Mouse (Mus musculus): Measurements from ENCODE around the gene Ehbp1l1. TPM values are rescaled to one million over a fixed set of nuclear protein-coding genes. Genes with fewer than 3 reads are reported as not detected.

Gene Ehbp1l1
- polyA plus RNA-seq, 1 experiment, result 45.1 TPM

DNA sequence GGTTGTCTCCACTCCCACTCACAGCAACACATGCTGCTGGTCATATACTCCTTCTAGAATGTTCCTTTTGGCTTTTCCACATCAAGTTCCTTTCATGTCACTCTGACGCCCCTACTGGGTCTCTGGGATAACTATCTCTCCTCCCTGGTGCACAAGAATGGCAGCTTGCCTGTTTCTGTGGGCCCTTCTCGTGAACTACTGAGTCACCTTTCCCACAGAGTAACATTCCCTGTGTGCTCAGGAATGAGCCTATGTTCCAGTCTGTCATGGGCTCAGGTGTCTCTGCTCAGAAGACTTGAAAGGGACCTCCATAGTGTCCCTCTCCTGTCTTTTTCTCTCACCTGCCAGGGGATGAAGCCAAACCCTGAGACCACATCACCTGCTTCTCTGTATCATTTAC is 13.3 kb upstream of the Ehbp1l1 start:
- DNase-seq (ENCODE audit: low read depth, low spot score), result no peak
- WGBS, result 35% methylated on average over 2 of the region's 2 CpGs

DNA sequence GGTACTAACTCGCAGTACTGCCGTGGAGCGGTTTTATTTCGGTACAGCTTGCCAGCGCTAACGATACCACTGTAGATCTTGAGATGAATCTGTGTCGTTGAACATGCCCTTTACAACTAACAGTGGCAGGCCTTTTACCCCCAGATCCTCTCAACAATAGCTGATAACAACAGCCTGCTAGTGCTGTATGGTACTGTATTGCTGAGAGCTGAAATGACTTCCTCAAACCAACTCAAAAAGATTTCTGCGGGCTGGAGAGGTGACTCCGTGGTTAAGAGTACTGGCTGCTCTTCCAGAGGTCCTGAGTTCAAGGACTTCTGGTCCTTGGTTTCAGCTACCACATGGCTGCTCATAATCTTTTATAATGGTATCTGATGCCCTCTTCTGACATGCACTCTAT is 8.2 kb upstream of the Ehbp1l1 start:
- DNase-seq (ENCODE audit: low read depth, low spot score), result no peak
- 77% methylated on average over 9 of the region's 9 CpGs for WGBS

DNA sequence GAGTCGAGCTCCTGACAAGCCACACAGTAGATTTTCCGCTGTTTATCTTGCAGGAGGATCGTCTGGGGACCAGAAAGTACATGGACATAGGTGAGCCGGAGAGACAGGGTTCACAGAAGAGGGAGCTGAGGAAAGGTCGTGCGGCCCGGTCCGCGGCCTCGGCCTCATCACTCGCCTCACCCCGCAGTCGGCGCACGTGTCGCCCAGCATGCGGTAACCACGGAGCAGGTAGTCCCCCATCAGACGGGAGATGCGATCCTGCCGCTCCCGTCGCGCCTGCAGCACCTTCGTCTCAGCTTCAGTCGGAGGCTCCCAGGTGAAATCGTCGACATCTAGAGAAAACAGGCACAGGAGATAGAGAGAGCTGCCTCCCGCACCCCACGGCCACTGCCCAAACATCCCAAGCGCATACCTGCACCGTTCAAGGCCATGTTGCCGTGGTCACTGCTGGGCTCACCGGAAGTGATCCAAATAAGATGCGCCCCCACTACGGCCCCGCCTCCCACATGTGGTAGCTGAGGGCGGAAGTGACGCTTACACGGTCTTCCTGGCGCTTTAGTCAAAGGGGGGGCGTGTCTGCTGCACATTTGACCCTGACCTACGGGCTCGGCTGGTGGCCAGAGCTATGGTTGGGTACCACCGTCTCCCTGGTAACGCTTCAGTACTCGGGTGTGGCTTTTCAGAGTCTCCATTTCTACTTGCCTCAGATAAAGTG is 5.3 kb upstream of the Ehbp1l1 start:
- under 1% methylated on average over 47 of the region's 47 CpGs for WGBS
- DNase-seq (ENCODE audit: low read depth, low spot score), result peak; percentile 78

DNA sequence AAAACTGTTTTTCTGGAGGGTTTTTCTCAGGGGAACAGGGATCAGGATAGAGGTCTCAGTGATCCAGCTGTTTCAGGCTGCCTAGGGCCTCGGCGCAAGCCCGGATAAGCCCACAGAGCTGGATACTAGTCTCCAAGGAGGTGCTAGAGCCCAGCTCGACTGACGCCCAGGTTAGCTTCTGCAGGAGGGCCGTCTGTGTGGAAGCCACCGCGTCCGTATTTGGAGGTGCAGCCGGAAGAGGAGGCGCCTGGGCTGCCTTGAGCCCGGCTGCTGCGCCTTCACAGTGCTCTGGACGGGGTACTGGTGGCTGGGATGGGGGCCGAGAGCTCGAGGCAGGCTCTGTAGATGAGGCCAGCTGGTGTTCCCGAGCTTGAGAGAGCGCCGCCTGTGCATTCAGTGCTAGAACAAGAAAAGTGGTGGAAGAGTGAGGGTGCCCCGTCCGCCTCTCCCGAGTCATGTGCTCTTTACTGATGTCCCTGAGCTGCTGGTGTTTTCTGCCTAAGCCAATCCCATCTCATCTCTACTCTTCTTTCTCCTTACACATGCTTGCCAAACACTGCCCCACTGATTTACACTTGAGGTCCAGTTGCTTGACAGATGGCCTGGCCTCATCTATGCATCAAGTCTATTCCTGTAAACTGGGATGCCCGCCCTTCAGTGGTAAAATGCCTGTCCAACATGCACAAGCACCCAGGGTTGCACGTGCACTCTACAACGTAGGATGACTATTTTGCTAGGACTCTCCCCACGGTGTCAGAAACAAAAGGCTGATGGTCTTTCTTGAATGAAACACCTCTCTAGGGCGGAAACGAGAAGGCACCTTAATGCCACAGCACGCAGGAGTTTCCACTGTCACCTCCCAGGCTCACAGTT is 4.4 kb upstream of the Ehbp1l1 start:
- no peak for DNase-seq (ENCODE audit: low read depth, low spot score)
- 76% methylated on average over 29 of the region's 29 CpGs for WGBS

DNA sequence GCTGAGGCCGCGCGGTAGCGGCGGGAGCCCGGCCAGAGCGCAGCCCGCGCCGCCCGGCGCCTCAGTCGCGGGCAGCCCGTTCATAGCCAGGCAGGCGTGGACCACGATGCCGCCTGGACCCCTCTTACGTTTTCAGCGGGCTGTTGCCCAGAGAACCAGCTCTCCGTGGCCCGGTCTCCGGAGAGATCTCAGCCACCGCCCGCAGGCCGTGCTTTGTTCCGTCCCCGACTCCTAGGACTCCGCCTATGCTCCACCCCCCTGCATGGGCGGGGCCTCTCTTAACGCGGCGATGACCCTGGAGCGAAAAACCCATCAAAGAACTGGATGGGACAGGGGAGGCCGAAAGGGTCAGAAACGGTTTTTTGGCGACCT is 3.3 kb upstream of the Ehbp1l1 start, which contains the start of gene Fam89b:
Gene Fam89b, minus strand, starts transcription at position 210 of the 372 bp plus-strand sequence.
- peak; percentile 83 for DNase-seq (ENCODE audit: low read depth, low spot score)
- under 1% methylated on average over 37 of the region's 37 CpGs for WGBS

DNA sequence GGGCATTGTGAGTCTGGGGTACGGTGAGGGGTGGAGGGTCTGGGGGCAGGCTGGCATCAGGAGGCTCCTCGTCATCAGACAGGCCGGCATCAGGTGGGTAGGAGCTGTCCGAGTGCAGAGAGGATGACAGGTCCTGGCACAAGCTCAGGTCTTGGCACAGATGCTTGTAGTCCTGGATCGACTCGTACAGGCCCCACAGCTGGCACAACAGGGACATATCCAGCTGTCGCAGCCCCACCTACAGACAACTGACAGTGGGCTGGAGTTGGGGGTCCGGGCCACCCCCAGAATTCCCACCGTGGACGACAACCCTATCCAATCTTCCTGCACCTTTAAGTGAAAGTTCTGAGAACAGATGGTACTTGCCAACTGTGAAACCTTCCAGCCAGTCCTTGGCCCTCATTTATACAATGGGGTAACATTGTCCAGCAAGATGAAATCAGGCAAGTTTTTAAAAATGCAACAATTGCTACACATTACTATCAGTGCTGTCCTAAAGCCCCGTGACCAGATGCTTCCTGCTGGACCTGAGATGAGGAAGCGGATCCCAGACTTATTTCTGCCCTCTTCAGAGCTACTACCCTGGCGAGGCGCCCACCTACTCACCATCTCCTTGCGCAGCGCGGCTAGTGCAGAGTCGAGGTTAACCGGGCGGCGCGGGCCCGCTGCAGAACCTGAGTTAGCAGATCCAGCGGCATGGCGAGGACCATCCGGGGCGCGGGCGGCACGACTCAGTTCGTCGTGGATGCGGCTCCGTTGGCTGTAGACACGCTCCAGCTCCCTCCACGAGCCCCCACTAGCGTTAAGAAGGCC is 2.7 kb upstream of the Ehbp1l1 start:
- 4% methylated on average over 37 of the region's 37 CpGs for WGBS
- DNase-seq (ENCODE audit: low read depth, low spot score), result no peak

DNA sequence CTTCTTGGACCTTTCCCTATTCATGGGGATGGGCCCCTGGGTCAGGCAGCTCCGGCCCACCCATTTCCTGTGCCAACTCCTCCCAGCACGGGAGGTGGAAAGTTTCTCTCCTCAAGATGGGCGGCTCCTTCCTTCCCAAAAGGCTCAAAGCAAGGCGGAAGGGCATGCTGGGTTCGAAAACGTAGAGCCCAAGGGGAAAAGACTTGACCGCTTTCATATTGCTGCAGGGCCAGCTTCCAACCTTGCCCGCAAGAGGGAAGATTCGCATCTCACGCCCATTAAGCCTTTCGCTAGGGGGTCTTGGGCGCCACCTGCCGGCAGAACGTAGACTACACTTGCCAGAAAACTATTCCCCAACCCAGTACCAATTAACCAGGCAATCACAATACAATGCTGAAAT is 1.6 kb upstream of the Ehbp1l1 start:
- DNase-seq (ENCODE audit: low read depth, low spot score), result no peak
- 2% methylated on average over 14 of the region's 14 CpGs for WGBS

DNA sequence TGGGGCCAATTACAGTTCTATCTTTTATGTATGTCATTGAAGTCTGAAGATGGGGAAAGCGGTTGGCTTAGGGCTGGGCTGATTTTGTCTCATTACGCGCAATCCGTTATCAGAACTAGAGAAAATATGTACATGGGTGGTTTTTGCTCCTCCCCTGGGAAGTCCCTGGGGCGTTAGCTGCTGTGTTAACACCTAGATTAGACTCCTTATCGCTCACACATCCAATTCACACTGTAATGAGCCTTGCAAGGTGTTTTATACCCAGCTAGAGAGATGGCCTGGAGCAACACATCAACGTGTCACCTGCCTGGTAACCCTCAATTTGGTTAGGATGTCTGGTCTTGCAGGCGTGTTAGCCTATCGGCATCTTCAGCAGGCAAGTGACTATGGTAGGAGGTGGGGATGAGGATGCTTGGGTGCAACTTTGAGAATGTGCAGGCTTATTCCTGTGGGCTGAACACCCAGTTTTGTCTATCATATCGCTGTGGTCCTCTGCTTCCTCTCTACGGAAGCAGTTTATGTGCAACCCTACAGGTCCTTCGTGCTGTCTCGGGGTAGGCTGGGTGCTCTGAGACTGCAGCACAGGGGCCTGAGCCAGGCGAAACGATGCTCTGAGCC is 953 bp upstream of the Ehbp1l1 start:
- no peak for DNase-seq (ENCODE audit: low read depth, low spot score)
- 42% methylated on average over 15 of the region's 15 CpGs for WGBS

DNA sequence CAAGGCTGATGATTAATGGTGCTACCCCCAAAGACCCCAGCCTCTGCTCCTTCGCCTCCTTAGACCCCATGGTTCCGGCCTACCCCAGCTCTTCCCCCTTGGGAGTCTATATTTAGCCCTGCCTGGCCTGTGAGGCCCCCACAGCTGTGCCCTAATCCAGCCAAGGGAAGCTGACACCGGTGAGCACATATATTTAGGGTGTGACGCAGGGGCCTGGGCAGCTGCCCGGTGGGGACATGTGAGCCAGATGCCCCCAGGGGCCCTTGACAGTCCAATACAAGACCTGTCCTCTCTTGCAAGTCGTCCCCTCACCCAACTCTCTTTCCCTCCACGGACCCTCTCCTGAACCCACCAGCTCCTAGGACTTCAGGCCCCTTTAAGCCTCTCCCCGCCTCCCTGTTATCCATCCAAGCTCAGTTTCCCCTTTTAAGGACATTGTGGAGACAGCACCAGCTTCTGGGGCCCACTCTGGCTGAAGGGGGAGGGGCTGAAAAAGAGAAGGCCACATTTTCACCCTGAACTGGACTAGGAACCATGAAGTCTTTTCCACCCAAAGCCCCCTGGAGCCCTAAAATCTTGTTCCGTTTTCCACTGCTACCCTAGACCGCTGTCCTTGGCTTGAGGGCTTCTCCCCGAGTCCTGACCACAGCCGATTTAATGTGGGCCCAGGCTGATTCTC is 949 bp downstream of the Ehbp1l1 start:
- 55% methylated on average over 12 of the region's 12 CpGs for WGBS
- DNase-seq (ENCODE audit: low read depth, low spot score), result no peak

DNA sequence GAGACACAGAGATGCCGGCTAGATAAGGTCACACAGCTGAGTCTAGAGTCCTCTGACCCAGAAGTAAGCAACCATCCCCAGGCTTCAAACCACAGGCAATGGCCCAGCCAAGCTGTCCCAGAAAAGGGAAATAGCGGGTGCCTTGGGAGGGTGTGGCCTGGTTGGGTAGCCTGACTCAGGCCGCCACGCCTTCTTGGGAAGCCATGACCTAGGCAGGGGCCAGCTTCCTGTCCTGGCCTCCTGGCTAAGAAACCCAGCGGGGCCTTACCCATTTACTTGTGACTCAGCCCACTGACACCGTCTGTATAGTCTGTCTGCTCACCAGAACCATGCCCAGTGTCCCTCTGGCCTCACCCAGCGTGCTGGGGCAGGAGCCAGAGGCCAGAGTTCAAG is 1.6 kb downstream of the Ehbp1l1 start:
- 14% methylated on average over 7 of the region's 7 CpGs for WGBS

DNA sequence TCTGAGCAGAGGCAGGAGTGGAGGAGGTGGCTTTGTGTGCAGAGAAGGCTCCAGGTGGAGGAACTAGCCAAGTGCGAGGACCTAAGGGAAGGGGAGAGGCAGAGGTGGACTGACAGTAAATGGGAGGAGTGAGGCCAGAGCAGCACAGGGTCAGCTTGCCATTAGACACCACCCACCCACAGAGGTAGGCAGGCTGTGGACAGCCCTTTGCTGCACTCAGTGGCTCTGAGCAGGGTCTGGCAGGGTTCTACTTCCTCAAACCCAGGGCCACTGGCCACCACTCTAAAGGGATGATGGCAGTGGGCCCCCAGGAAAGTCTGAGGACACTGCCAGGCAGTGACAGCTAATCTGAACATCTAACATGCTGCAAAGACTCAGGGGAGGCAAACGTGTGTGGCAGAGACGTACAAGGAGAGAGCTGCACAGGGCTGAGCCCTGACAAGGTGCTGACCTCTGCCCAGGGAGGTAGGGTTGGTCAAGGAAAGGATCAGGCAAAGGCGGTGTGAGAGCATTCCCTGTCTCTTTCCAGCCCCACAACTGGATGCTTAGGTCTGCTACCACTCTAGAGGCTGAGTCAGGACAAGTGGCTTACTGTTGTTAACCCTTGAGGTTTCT is 2.1 kb downstream of the Ehbp1l1 start:
- no peak for DNase-seq (ENCODE audit: low read depth, low spot score)
- WGBS, result 42% methylated on average over 4 of the region's 4 CpGs

More for the DNA sequence above, 1.6 kb downstream of the Ehbp1l1 start:
- DNase-seq (ENCODE audit: low read depth, low spot score), result no peak

DNA sequence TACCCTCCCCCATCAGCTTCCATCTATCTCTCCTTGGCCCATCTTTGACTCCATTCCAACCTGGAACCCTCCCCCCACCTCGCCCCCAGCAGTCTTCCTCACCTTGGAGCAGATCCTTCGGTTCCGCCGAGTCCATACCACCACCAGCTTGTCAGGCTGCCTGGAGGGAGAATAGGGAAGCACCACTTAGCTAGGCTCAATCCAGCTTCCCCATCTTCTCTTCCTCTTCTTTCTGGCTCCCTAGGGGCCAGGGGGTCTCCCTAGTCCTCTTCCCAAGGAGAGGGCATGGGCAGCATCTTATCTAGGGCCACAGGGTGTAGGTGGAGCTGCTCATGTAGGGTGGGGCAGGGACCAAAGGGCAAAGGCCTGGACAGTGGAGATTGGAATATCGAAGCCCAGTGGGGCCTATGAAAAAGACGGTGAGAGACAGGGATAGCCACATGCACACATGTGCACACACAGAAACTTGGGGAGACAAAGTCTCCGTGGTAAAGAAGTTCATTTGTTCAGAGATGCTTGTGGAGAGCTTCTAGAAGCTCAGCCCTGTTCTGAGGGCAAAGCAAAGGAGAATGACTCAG is 3.2 kb downstream of the Ehbp1l1 start:
- no peak for DNase-seq (ENCODE audit: low read depth, low spot score)
- WGBS, result 71% methylated on average over 7 of the region's 7 CpGs

DNA sequence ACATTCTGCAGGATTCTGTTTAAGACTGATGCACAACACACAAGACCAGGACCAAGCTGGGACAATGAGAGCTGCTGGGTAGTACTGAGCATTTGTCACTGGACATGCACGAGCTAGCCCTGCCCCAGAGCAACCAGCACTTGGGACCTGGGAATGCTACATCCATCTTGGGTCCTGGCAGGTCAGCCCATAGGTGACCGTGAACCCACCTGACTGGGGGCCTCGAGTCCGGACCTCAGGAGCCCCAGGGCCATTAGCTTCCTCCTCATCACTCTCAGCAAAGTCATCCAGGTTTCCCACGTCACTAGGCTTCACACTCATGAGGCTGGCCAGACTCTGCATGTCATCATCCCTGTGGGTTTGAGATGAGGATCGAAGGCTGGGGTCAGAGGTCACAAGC is 4.9 kb downstream of the Ehbp1l1 start:
- DNase-seq (ENCODE audit: low read depth, low spot score), result no peak
- WGBS, result 90% methylated on average over 6 of the region's 6 CpGs

DNA sequence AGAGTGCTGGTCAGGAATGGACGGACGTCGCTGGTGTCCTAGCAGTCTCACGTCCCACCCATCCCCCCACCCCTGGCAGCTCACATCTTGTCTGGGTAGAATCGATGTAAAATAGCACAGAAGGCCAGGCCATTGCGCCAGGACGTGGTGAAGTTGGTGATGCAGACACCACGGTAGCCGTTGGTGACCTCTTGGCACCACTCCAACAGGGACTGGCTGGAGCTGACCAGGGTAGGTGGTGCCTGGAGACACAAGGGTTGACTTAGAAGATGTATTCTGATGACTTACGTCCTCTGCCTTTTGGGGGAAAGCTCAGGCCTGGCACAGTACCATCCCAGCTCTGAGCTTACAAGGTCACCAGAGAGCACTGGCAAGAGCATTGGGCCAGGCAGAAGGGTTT is 9.2 kb downstream of the Ehbp1l1 start:
- DNase-seq (ENCODE audit: low read depth, low spot score), result no peak
- 64% methylated on average over 10 of the region's 10 CpGs for WGBS

DNA sequence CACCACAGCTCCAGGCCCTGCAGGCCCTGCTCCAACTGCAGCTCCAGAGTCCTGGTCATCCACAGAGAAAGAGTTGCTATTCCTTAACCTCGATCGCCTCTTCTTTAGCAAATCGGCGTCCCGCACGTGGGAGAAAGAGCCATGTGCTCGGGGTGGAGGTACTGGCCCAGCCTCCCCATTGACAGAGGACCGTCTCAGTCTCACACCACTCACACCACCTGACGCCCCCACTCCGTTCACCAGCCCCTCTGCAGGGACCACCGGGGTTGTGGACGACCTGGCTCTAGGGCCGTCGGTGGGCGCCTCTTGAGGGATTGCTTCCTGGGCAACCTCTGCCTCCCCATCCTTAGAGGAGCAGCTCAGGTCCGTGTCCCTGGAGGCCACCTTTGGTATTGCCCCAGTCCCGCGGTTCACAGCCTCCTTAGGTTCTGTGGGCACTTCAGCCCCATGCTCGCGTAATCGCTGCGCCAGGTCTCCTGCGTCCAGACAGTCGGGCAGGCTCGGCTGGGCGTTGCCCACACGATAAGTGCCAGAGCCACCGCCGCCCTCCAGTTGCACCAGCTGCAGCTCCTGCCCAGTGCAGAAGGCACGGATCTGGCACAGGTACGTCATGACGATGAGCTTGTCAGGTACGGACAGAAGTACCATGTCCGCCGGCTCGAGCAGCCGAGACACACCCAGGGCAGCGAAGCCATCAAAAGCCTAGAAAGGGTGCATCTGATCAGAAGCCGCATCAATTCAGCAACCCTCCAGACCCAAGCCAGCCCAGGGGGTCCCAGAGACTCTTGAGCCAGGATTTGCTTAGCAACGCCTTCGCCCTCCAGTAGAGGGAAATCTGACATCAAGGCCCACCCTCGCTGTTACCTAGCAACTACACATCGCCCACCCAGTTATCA is 10.1 kb downstream of the Ehbp1l1 start:
- DNase-seq (ENCODE audit: low read depth, low spot score), result no peak
- 36% methylated on average over 43 of the region's 43 CpGs for WGBS

DNA sequence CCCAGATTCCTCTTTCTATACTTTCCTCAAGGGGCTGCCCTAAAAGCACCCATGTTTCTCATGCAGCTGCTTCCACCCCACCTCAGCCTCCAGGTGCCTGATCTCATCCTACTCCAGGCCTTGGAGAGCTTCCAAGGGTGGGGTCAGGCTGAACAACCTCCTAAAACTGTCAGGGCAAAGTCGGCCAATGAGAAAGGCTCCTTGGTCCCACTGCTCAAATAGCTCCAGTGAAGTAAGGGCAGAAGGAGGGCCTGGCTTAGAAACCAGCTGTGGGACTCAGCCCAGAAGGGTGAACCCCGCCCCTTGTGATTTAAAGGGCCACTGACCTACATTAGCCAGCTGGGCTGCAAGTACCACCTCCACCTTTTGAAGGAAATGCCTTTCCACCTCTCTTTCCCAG is 12.4 kb downstream of the Ehbp1l1 start:
- WGBS, result 2% methylated on average over 2 of the region's 2 CpGs
- peak; percentile 95 for DNase-seq (ENCODE audit: low read depth, low spot score)

DNA sequence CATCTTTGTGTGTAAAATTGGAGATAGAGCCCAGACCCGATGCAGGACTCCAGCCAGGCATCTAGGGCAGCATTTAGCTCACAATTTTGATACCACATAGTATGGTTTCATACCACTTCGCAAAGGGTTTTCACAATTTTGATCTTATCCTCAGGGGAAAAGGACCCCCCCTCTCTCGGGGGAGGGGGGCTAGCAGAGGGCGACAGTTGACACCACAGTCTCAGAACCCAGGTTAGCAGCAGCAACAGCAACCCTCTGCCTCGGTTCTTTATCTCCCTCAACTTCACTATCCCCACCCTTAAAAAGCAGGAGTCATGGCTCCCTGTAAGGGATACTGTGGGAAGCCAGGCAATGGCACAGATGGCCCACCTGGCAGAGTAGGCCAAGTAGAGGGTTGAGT is 12.9 kb downstream of the Ehbp1l1 start:
- no peak for DNase-seq (ENCODE audit: low read depth, low spot score)
- WGBS, result 62% methylated on average over 5 of the region's 5 CpGs

Data from large intestine, adult 2 months (tissue).